Mouse (Mus musculus): ENCODE data around the gene Diexf. TPM values are rescaled to one million over a fixed set of nuclear protein-coding genes. Genes with fewer than 3 reads are reported as not detected.

The Diexf gene
- polyA plus RNA-seq, 2 experiments = 2.7 to 8.5 TPM

DNA sequence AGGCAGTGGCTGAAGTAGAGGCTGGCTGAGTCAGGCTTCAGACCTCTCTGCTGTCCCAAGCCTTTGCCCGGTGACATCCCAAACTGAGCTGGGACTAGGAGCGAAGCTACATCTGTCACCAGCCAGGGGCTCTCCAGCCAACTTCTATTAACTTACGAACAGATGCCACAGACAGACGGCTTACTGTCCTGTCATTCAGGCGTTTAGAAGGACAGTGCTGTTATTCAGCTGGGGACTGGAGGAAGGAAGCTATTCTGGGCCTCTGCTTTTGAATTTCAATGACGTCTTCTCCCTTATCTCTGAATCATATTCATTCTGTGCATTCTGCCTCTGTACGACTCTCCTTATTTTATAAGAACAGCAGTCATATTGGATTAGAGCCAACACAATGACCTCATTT lies 21.1 kb upstream of the Diexf start:
- no peak for TF ChIP-seq CTCF (IDR thresholded peaks at IDR 0.05; ENCODE audit: low read depth)
- TF ChIP-seq EP300 (IDR thresholded peaks at IDR 0.05; ENCODE audit: low read depth) = no peak
- peaks cover 0 to 2% of the 10 kb centered on the region in 2 experiments; a peak in 1 of 4 replicates for H3K4me1 ChIP-seq (replicated peaks; ENCODE audit: control insufficient read depth in 2 of 2, insufficient read depth in 2 of 2, low read length in 1 of 2)
- peaks cover 20% of the 10 kb centered on the region for H3K27me3 ChIP-seq (ENCODE audit: control insufficient read depth, insufficient read depth, low read length)
- ATAC-seq (ENCODE audit: insufficient read depth) (no peak), DNase-seq (ENCODE audit: low read depth in 3 of 3, low spot score in 3 of 3) (no peak)
- H3K4me2 ChIP-seq (ENCODE audit: low read depth) = no peak overlapping the region
- 27% methylated on average over 7 of the region's 7 CpGs for WGBS (ENCODE audit: insufficient replicate concordance)
- no peak overlapping the region for H3K27ac ChIP-seq
- H3K9me3 ChIP-seq (ENCODE audit: control insufficient read depth, low read length) = no peaks in the 10 kb centered on the region
- no peak overlapping the region for H3K4me3 ChIP-seq (ENCODE audit: insufficient read depth in 1 of 2, low read depth in 2 of 2, low read length in 2 of 2)
- H3K36me3 ChIP-seq (replicated peaks; ENCODE audit: control insufficient read depth, insufficient read depth, low read depth) = no peaks in the 10 kb centered on the region
- no peak overlapping the region for H3K9ac ChIP-seq (replicated peaks)

DNA sequence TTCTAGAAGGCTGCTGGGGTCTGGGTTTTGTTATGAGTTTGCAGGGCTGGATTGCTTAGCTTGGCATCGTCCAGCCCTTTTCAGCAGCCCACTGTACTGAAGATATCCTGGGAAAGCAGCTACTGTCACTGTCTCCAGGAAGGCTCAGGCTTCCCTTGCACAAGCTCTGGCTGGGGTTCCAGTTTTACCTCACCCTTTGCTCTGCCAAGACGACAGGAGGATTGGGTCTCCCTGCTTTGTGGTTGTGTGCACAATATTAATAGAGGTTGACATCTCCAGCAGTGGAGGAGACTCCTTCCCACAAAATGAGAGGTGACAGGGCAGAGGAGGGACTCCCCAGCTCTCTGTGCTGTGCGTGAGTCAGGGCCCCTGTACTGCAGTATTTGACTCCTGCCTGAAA lies 19.2 kb upstream of the Diexf start:
- Histone ChIP-seq H3K9ac (replicated peaks) (no peak overlapping the region), H3K27ac (no peak overlapping the region), H3K36me3 (replicated peaks; ENCODE audit: control insufficient read depth, insufficient read depth, low read depth) (no peaks in the 10 kb centered on the region), H3K9me3 (ENCODE audit: control insufficient read depth, low read length) (no peaks in the 10 kb centered on the region), H3K4me2 (ENCODE audit: low read depth) (no peak overlapping the region), H3K4me3 (ENCODE audit: insufficient read depth in 1 of 2, low read depth in 2 of 2, low read length in 2 of 2) (no peak overlapping the region), H3K27me3 (ENCODE audit: control insufficient read depth, insufficient read depth, low read length) (peaks cover 19% of the 10 kb centered on the region), H3K4me1 (replicated peaks; ENCODE audit: control insufficient read depth in 2 of 2, insufficient read depth in 2 of 2, low read length in 1 of 2) (no peaks in the 10 kb centered on the region)
- DNase-seq (ENCODE audit: low read depth in 3 of 3, low spot score in 3 of 3) (no peak), ATAC-seq (ENCODE audit: insufficient read depth) (no peak)
- WGBS (ENCODE audit: insufficient replicate concordance) = 37% methylated on average over 3 of the region's 3 CpGs
- TF ChIP-seq CTCF (IDR thresholded peaks at IDR 0.05; ENCODE audit: low read depth) = no peak
- no peak for TF ChIP-seq EP300 (IDR thresholded peaks at IDR 0.05; ENCODE audit: low read depth)

DNA sequence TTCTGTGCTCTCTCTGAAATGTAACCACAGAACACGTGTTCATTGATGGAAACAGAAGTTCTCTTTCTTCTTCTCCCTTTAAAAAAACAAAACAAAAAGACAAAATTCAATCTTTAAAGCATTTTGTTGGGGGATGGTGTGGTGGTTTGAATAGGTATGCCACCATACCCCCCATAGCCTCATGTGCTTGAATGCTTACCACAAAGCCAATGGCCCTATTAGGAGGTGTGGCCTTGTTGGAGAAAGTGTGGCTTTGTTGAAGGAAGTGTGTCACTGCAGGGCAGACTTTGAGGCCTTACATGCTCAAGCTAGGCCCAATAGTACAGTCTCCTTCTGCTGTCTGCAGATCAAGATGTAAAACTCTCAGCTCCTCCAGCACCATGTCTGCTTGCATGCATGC lies 16.3 kb upstream of the Diexf start:
- no peak for ATAC-seq (ENCODE audit: insufficient read depth)
- no peak overlapping the region for H3K27ac ChIP-seq
- no peak overlapping the region for H3K4me3 ChIP-seq (ENCODE audit: insufficient read depth in 1 of 2, low read depth in 2 of 2, low read length in 2 of 2)
- H3K9ac ChIP-seq (replicated peaks) = no peak overlapping the region
- H3K36me3 ChIP-seq (replicated peaks; ENCODE audit: control insufficient read depth, insufficient read depth, low read depth) = no peaks in the 10 kb centered on the region
- 33% methylated on average over 1 of the region's 1 CpGs for WGBS (ENCODE audit: insufficient replicate concordance)
- no peaks in the 10 kb centered on the region for H3K9me3 ChIP-seq (ENCODE audit: control insufficient read depth, low read length)
- no peak overlapping the region for H3K4me2 ChIP-seq (ENCODE audit: low read depth)
- H3K27me3 ChIP-seq (ENCODE audit: control insufficient read depth, insufficient read depth, low read length) = peaks cover under 1% of the 10 kb centered on the region; the same call in 1 of the 2 replicates
- DNase-seq (ENCODE audit: low read depth in 3 of 3, low spot score in 3 of 3) = no peak
- no peaks in the 10 kb centered on the region for H3K4me1 ChIP-seq (replicated peaks; ENCODE audit: control insufficient read depth in 2 of 2, insufficient read depth in 2 of 2, low read length in 1 of 2)
- TF ChIP-seq EP300 (IDR thresholded peaks at IDR 0.05; ENCODE audit: low read depth) = no peak
- no peak for TF ChIP-seq CTCF (IDR thresholded peaks at IDR 0.05; ENCODE audit: low read depth)

DNA sequence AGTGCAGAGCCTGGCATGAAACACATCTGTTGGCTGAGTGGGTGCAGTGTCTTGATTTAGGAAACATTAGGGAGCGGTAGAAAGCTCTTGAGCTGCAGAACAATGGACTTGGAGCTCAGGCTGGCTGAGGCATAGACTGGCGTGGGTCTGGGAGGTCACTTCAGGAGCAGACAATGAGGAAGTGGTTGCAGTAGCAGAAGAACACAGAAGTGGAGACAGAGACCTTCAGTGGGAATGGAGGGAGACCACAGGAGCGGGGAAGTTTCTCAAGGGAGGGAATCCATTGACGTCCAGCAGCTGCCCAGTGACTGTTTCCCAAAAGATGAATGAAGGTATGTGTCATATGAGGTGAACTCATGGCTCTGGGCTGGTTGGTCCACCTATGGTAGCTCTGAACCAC lies 15.0 kb upstream of the Diexf start:
- H3K27me3 ChIP-seq (ENCODE audit: control insufficient read depth, insufficient read depth, low read length) = no peaks in the 10 kb centered on the region
- no peak overlapping the region for H3K27ac ChIP-seq
- no peaks in the 10 kb centered on the region for H3K9me3 ChIP-seq (ENCODE audit: control insufficient read depth, low read length)
- ATAC-seq (ENCODE audit: insufficient read depth) = no peak
- H3K9ac ChIP-seq (replicated peaks) = no peak overlapping the region
- no peak overlapping the region for H3K4me3 ChIP-seq (ENCODE audit: insufficient read depth in 1 of 2, low read depth in 2 of 2, low read length in 2 of 2)
- no peaks in the 10 kb centered on the region for H3K4me1 ChIP-seq (replicated peaks; ENCODE audit: control insufficient read depth in 2 of 2, insufficient read depth in 2 of 2, low read length in 1 of 2)
- TF ChIP-seq CTCF (IDR thresholded peaks at IDR 0.05; ENCODE audit: low read depth) = no peak
- TF ChIP-seq EP300 (IDR thresholded peaks at IDR 0.05; ENCODE audit: low read depth) = no peak
- DNase-seq (ENCODE audit: low read depth in 3 of 3, low spot score in 3 of 3) = no peak
- no peaks in the 10 kb centered on the region for H3K36me3 ChIP-seq (replicated peaks; ENCODE audit: control insufficient read depth, insufficient read depth, low read depth)
- H3K4me2 ChIP-seq (ENCODE audit: low read depth) = no peak overlapping the region
- WGBS (ENCODE audit: insufficient replicate concordance) = 29% methylated on average over 4 of the region's 4 CpGs

DNA sequence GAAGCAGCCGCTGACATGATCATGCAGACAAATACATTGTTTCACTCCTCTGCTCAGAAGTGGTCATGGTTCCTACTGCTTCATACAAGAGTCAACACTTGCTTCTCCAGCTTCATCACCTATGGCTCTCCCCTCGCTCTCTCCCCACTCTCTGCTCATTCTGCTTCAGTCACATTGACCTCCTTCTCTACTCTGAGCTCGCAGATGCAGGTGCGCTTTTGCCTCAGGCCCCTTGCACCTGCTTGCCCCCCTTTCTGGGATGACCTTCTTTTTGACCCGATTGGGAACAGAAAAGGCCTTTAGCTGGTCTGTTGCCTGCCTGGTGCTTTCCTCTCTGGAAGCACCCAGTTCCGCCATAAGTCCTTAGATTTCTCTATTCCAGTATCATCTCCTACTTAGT lies 14.4 kb upstream of the Diexf start:
- no peak overlapping the region for H3K9ac ChIP-seq (replicated peaks)
- ATAC-seq (ENCODE audit: insufficient read depth) (no peak), DNase-seq (ENCODE audit: low read depth in 3 of 3, low spot score in 3 of 3) (no peak)

More for the DNA sequence above, 14.4 kb upstream of the Diexf start:
- no peaks in the 10 kb centered on the region for H3K27me3 ChIP-seq (ENCODE audit: control insufficient read depth, insufficient read depth, low read length)
- no peak overlapping the region for H3K4me2 ChIP-seq (ENCODE audit: low read depth)
- TF ChIP-seq EP300 (IDR thresholded peaks at IDR 0.05; ENCODE audit: low read depth) = no peak
- TF ChIP-seq CTCF (IDR thresholded peaks at IDR 0.05; ENCODE audit: low read depth) = no peak
- no peaks in the 10 kb centered on the region for H3K4me1 ChIP-seq (replicated peaks; ENCODE audit: control insufficient read depth in 2 of 2, insufficient read depth in 2 of 2, low read length in 1 of 2)
- no peaks in the 10 kb centered on the region for H3K36me3 ChIP-seq (replicated peaks; ENCODE audit: control insufficient read depth, insufficient read depth, low read depth)
- 65% methylated on average over 6 of the region's 6 CpGs for WGBS (ENCODE audit: insufficient replicate concordance)
- no peak overlapping the region for H3K27ac ChIP-seq
- no peak overlapping the region for H3K4me3 ChIP-seq (ENCODE audit: insufficient read depth in 1 of 2, low read depth in 2 of 2, low read length in 2 of 2)
- H3K9me3 ChIP-seq (ENCODE audit: control insufficient read depth, low read length) = no peaks in the 10 kb centered on the region

Data from liver, embryonic 14.5 days (tissue).